Mouse (Mus musculus): ENCODE measurements around the gene Snx10. TPM values are rescaled to one million over a fixed set of nuclear protein-coding genes. Genes with fewer than 3 reads are reported as not detected.

Gene Snx10
- total RNA-seq (2023): 7.8 TPM

DNA sequence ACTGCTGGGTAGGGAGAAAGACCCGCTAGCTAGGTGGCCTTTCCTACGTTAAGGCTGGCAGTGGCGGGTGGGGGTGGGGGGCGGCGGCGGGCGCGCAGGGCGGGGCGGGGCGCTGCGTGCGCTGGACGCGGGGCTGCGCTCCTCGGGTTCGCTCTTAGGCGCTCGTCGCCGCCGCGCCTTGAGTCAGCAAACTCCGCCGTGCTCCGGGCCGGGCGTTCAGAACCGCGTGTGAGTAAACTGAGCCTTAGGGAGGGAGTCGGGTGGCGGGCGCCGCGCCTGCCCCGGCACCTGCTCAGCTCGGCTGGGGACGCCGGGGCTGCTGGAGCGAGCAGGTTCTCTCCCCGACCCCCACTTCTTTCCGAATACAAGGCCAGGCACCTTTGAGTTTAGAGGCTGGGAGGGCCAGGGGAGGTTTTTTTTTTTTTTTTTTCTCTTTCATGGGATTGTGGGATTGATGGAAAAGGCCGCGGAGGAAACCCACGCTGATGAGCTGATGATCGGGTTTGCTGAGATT, at the start of gene Snx10:
Snx10 (plus strand) TSS at position 95 of the 514 bp plus-strand sequence.

Other genes with a start within 250 kb of the Snx10 start
- 0.38 TPM for gene Nfe2l3, start 91.2 kb upstream of the Snx10 start, total RNA-seq (2023)
- gene Hnrnpa2b1, start 54.0 kb upstream of the Snx10 start, total RNA-seq (2023): 860 TPM
- 107 TPM for gene Cbx3, start 53.5 kb upstream of the Snx10 start, total RNA-seq (2023)

Measured in CD4-positive naive resting alpha-beta T cell, adult 57 days (primary cell).